In genomic region chr6:118252711-118253110, GRCm38 (mm10) we compare ENCODE assay signal across 17 mouse cellular contexts. TPM values are rescaled to one million over a fixed set of nuclear protein-coding genes. Genes with fewer than 3 reads are reported as not detected.
DNase-seq lines count a peak whose midpoint lies in the region; ATAC-seq and TF ChIP-seq lines count a peak whose summit lies in the region.
"Had no signal": no experiment of that assay in that cellular context is flagged by ENCODE, and none has a peak within 500 bp of the region (broad histone marks: within the 10 kb centered on the region; RNA-seq: fewer than 3 reads in every experiment).

No protein-coding gene starts in this region.

- no peak overlapping the region for H3K9ac ChIP-seq in lung, embryonic 14.5 days
- H3K9ac ChIP-seq: intestine, embryonic 15.5 days had no signal

- no peaks in the 10 kb centered on the region for H3K9me3 ChIP-seq in lung, embryonic 14.5 days (ENCODE audit: low read depth, low read length)
- H3K9me3 ChIP-seq: hindbrain, embryonic 10.5 days; intestine, embryonic 15.5 days had no signal

- 72% methylated on average over 2 of the region's 2 CpGs for WGBS in lung, embryonic 14.5 days

- H3K27ac ChIP-seq in lung, embryonic 14.5 days (ENCODE audit: low read depth): no peak overlapping the region
- H3K27ac ChIP-seq: hindbrain, embryonic 10.5 days; intestine, embryonic 15.5 days; kidney, postnatal 0 days had no signal

- peak; percentile 19 for DNase-seq in adrenal gland, postnatal 14 days
- no peak for DNase-seq in adrenal gland, postnatal 4 days (ENCODE audit: low spot score in 2 of 2)
- peak; percentile 76 for DNase-seq in lung, embryonic 14.5 days
- DNase-seq in lung, adult 18-20 months: no peak
- peak; percentile 81 for DNase-seq in gastrocnemius, postnatal 10 days
- no peak for DNase-seq in thymus, postnatal 4 days
- DNase-seq: cerebellum, adult 11-12 months; thymus, postnatal 36 days had no signal

- H3K79me2 ChIP-seq in C2C12 (ENCODE audit: control insufficient read depth, insufficient read depth): no peaks in the 10 kb centered on the region

- no peaks in the 10 kb centered on the region for H3K27me3 ChIP-seq in lung, embryonic 14.5 days (ENCODE audit: insufficient read depth, low read length)
- H3K27me3 ChIP-seq in C2C12 (ENCODE audit: control insufficient read depth, insufficient read depth, insufficient read length): peaks cover 7% of the 10 kb centered on the region
- H3K27me3 ChIP-seq: intestine, embryonic 15.5 days had no signal

- no peak overlapping the region for H3K4me3 ChIP-seq in lung, embryonic 14.5 days (ENCODE audit: low read depth, low read length)
- H3K4me3 ChIP-seq in C2C12 (ENCODE audit: insufficient read depth, poor library complexity, severe bottlenecking): no peak overlapping the region
- H3K4me3 ChIP-seq: hindbrain, embryonic 10.5 days; intestine, embryonic 15.5 days; megakaryocyte, embryonic 14.5 days had no signal

- no peaks in the 10 kb centered on the region for H3K4me1 ChIP-seq in lung, embryonic 14.5 days (ENCODE audit: insufficient read depth)
- H3K4me1 ChIP-seq: hindbrain, embryonic 10.5 days; intestine, embryonic 15.5 days; megakaryocyte, embryonic 14.5 days had no signal

- H3K4me2 ChIP-seq in lung, embryonic 14.5 days: no peak overlapping the region
- H3K4me2 ChIP-seq: intestine, embryonic 15.5 days; liver, embryonic 11.5 days had no signal

- no peak overlapping the region for H3ac ChIP-seq in C2C12 (ENCODE audit: control insufficient read depth, insufficient read length, low read depth)

- H3K36me3 ChIP-seq in lung, embryonic 14.5 days (ENCODE audit: insufficient read depth): no peaks in the 10 kb centered on the region
- H3K36me3 ChIP-seq in C2C12 (ENCODE audit: control insufficient read depth, insufficient read depth): no peaks in the 10 kb centered on the region
- H3K36me3 ChIP-seq: hindbrain, embryonic 10.5 days; intestine, embryonic 15.5 days had no signal

- peak; percentile 80 for ATAC-seq in lung, embryonic 14.5 days (ENCODE audit: insufficient read depth)
- no peak for ATAC-seq in CD4-positive, CD25-positive, alpha-beta regulatory T cell, adult 4 months
- ATAC-seq: forebrain, embryonic 14.5 days; intestine, embryonic 15.5 days had no signal

- no peaks in the 10 kb centered on the region for H3K79me3 ChIP-seq in C2C12 (ENCODE audit: low read depth)

- 0 out of 2 replicates have a peak, but pooled peaks have one; percentile 23 for TF ChIP-seq CTCF in lung, embryonic 14.5 days (IDR thresholded peaks at IDR 0.05; ENCODE audit: low read depth)
- no peak for TF ChIP-seq CTCF in C2C12 (IDR thresholded peaks at IDR 0.05; ENCODE audit: control insufficient read depth, insufficient read depth, insufficient read length)

TF ChIP-seq in C2C12, 6 proteins besides CTCF, POLR2A, EP300 and RAD21:
- TF ChIP-seq MAX (IDR thresholded peaks at IDR 0.05): peak; percentile 33
- peak; percentile 21 for TF ChIP-seq MYOD1 (IDR thresholded peaks at IDR 0.05; ENCODE audit: control insufficient read depth, insufficient read length, low read depth)
- no peak for TF ChIP-seq CEBPB (IDR thresholded peaks at IDR 0.05; ENCODE audit: low read depth)

RNA-seq across cellular contexts. Expression of gene Ret, which starts 55.2 kb away (rescaled TPM):
- total RNA-seq in adrenal gland, postnatal 14 days (2021): 5.3 and 7.7 TPM in 2 replicates
- total RNA-seq in adrenal gland, postnatal 4 days (2021): 10 to 100 TPM in 1 of 2 experiments, 1 to 10 TPM in 1; 9.4 to 11.7 TPM
- polyA plus RNA-seq in lung, embryonic 14.5 days (2014; fragmentation: Nextera tagmentation; extraction: Ambion mirVana): 3.8 TPM in 2 replicates
- 0.25 TPM for polyA plus RNA-seq in C2C12 (2012; fragmentation: generic; extraction: Trizol)
- 10 to 100 TPM; 13.1 to 15.2 TPM for total RNA-seq in gastrocnemius, postnatal 10 days (2021)
- under 1 TPM; 0.28 to 0.65 TPM for polyA plus RNA-seq in CD4-positive, CD25-positive, alpha-beta regulatory T cell, adult 4 months (2017; shearing (Covaris generic))
- total RNA-seq: common myeloid progenitor, adult 5-6 weeks had no signal

Comparison
In these comparisons a context has a peak if more than half of its experiments do, and no peak if none do; other contexts are left out.
1. DNase-seq: peak in adrenal gland, postnatal 14 days (single experiment), lung, embryonic 14.5 days (single experiment) and gastrocnemius, postnatal 10 days (single experiment); none in adrenal gland, postnatal 4 days (0 of 2), lung, adult 18-20 months (0 of 2) and thymus, postnatal 4 days (single experiment).